In the genomic region with DNA sequence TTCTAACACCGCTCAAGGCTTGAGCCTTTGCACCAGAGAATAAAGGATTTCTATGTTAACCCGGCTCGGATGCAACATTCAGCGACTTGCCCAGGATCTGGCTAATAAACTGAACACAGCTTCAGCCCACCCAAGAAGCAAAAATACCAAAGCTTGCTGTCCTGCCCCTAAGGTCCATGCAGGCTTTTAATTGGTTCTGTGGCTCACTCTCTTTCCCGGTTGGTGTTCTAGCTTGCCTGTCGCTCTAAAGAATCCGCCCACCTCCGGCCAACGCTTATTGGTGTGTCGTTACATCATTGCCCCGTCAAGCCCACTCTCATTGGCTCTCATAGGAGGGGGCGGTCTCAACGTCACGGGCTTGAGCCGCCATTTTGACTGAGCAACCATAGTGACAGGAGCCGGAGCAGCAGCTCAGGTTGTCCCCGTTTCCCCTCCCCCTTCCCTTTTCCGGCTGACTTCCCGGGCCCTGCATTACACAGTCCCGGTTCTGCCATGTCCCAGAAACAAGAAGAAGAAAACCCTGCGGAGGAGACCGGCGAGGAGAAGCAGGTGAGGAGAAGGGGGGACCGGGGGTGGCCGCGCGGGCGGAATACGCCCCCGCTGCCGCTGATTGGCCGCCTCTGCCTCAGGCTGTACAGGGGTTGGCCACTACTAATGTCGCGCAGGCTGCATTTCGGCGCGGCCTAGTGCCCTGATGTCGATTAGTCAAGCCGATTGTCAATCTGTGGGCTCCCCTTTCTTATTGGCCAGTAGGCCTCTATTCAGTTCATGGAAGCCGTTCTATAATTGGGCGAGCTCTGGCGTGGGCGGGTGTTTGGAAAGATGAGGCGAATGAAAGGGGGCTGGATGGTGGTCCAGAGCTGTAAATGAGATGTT, we compare ENCODE assay signal across 8 mouse cellular contexts. TPM values are rescaled to one million over a fixed set of nuclear protein-coding genes. Genes with fewer than 3 reads are reported as not detected.
A peak's percentile ranks its signal among the peaks of the same experiment; 100 is the strongest.
DNase-seq lines count a peak whose midpoint lies in the region; ATAC-seq and TF ChIP-seq lines count a peak whose summit lies in the region.

Gene Ensa (plus strand): TSS at position 366 of the 876 bp plus-strand sequence.

- in situ Hi-C loops in Patski (cut with MboI; ENCODE audit: low pct_unique_long_range_greater_than_20kb): no loop called here

- ATAC-seq in Patski: peak; percentile 98
- ATAC-seq in hindbrain, embryonic 13.5 days (ENCODE audit: low FRiP score): peak; percentile 99

- peak within 1 kb of the TSS; percentile 79 for H3K4me2 ChIP-seq in hindbrain, embryonic 13.5 days

- peak within 1 kb of the TSS; percentile 79 for H3K9ac ChIP-seq in hindbrain, embryonic 13.5 days

- H3K4me1 ChIP-seq in hindbrain, embryonic 13.5 days (replicated peaks): peaks cover 40% of the 10 kb centered on the region

- TF ChIP-seq CTCF in Patski (IDR thresholded peaks at IDR 0.05): no peak

- H3K36me3 ChIP-seq in hindbrain, embryonic 13.5 days: peaks cover 41% of the 10 kb centered on the region

- no peaks in the 10 kb centered on the region for H3K27me3 ChIP-seq in Patski
- H3K27me3 ChIP-seq in hindbrain, embryonic 13.5 days: no peaks in the 10 kb centered on the region

- WGBS in hindbrain, embryonic 13.5 days: under 1% methylated on average over 44 of the region's 44 CpGs

- DNase-seq in Patski (ENCODE audit: low read depth, low spot score): peak; percentile 100
- DNase-seq in cerebellum, postnatal 14 days: peak; percentile 96
- peak; percentile 97 to 99 for DNase-seq in frontal cortex, postnatal 14 days (ENCODE audit: low spot score in 2 of 2)
- peak; percentile 87 to 95 for DNase-seq in layer of hippocampus, postnatal 25 days (ENCODE audit: extremely low spot score in 1 of 2, low spot score in 1 of 2)
- peak; percentile 99 for DNase-seq in lung, postnatal 25 days (ENCODE audit: low spot score)
- peak; percentile 99 for DNase-seq in retina, embryonic 14.5 days (ENCODE audit: low spot score)
- peak; percentile 94 for DNase-seq in thymus, postnatal 4 days

- CTCF ChIA-PET in Patski (lab: Charles Lee): interaction anchor here (0.9 to 1.7 kb wide), 5 partner anchors 8 to 107 kb away, joined by 4 to 6 read pairs (median 4); no protein-coding TSS in a partner anchor

- POLR2A ChIA-PET in Patski (lab: Charles Lee): interaction anchor here (0.6 to 1.9 kb wide), 7 partner anchors 12 to 51 kb away, joined by 3 to 5 read pairs (median 4); no protein-coding TSS in a partner anchor

- no peaks in the 10 kb centered on the region for H3K9me3 ChIP-seq in hindbrain, embryonic 13.5 days

- H3K4me3 ChIP-seq in hindbrain, embryonic 13.5 days: peak within 1 kb of the TSS; percentile 61

- H3K27ac ChIP-seq in hindbrain, embryonic 13.5 days: peak within 1 kb of the TSS; percentile 94

RNA-seq across cellular contexts. Expression of gene Ensa, which starts in this region (rescaled TPM):
- 142 TPM for polyA plus RNA-seq in Patski (2021)
- polyA plus RNA-seq in hindbrain, embryonic 13.5 days (2015; fragmentation: Nextera tagmentation; extraction: Ambion mirVana): 106 and 108 TPM in 2 replicates
- 100 to 1,000 TPM; 298 to 321 TPM for total RNA-seq in layer of hippocampus, postnatal 25 days (2021)

Comparison
In these comparisons a context has a peak if more than half of its experiments do, and no peak if none do; other contexts are left out.
1. Peak in every context shown above with its lines: DNase-seq, ATAC-seq, H3K4me3 ChIP-seq and H3K27ac ChIP-seq.